Mouse (Mus musculus) midbrain, embryonic 11.5 days (tissue): ENCODE measurements around the gene Pjvk. TPM values are rescaled to one million over a fixed set of nuclear protein-coding genes. Genes with fewer than 3 reads are reported as not detected.

ENCODE experiments used
- ATAC-seq: fragments of 200-750 bp; cut with Nextera tagmentation; 2 replicates; pipeline ENCODE4 v1.8.0; 2017; ENCODE audit warnings: moderate TSS enrichment, moderate library complexity; ENCODE audit not compliant: low FRiP score
- DNase-seq: peaks from one replicate; pipeline ENCODE4 v3.0.0; 2015; ENCODE audit warnings: low spot score; ENCODE audit errors: missing footprints
- H3K27ac ChIP-seq: fragments of 300-500 bp; sonication (generic); 2 replicates; pipeline ENCODE4 v1.5.1; 2014; ENCODE audit warnings: low read depth, low read length
- H3K27me3 ChIP-seq: fragments of 300-500 bp; sonication (generic); 2 replicates; pipeline ENCODE4 v1.6.1; 2014; ENCODE audit warnings: mild to moderate bottlenecking, low read length, moderate library complexity, mixed read lengths; ENCODE audit not compliant: control insufficient read depth, insufficient read depth
- H3K36me3 ChIP-seq: fragments of 300-500 bp; sonication (generic); 2 replicates; pipeline ENCODE4 v1.6.1; 2014; ENCODE audit warnings: mild to moderate bottlenecking, low read length, moderate library complexity, mixed read lengths; ENCODE audit not compliant: control insufficient read depth, insufficient read depth
- H3K4me1 ChIP-seq: fragments of 300-500 bp; sonication (generic); 2 replicates; pipeline ENCODE4 v1.6.1; 2014; ENCODE audit warnings: low read length; ENCODE audit not compliant: control insufficient read depth, insufficient read depth
- H3K4me2 ChIP-seq: fragments of 300-500 bp; sonication (generic); 2 replicates; pipeline ENCODE4 v1.6.1; 2014; ENCODE audit warnings: mild to moderate bottlenecking, moderate library complexity
- H3K4me3 ChIP-seq: fragments of 300-500 bp; sonication (generic); 2 replicates; pipeline ENCODE4 v1.5.1; 2014; ENCODE audit warnings: low read depth, low read length
- H3K9ac ChIP-seq: fragments of 300-500 bp; sonication (generic); 2 replicates; pipeline ENCODE4 v1.6.1; 2014; ENCODE audit warnings: low read length
- H3K9me3 ChIP-seq: fragments of 300-500 bp; sonication (generic); 2 replicates; pipeline ENCODE4 v1.6.1; 2016; ENCODE audit warnings: low read length; ENCODE audit not compliant: control insufficient read depth
- whole genome bisulfite sequencing: fragments of 180-500 bp; shearing (Covaris S2); extraction: QIAGEN DNeasy Blood & Tissue Kit; methylation state at CpG from one replicate; pipeline ENCODE4 v1.1.7; 2014; 5-methylcytosine and 5-hydroxymethylcytosine counted together
- polyA plus RNA-seq: library from polyadenylated mRNA; unstranded; fragments of >200 nt; fragmentation: Nextera tagmentation; extraction: Ambion mirVana; gene quantifications from 2 replicates; pipeline ENCODE4 v1.2.1, GENCODE M21; 2014

Gene Pjvk
- polyA plus RNA-seq = 0.55 and 0.75 TPM in 2 replicates

DNA sequence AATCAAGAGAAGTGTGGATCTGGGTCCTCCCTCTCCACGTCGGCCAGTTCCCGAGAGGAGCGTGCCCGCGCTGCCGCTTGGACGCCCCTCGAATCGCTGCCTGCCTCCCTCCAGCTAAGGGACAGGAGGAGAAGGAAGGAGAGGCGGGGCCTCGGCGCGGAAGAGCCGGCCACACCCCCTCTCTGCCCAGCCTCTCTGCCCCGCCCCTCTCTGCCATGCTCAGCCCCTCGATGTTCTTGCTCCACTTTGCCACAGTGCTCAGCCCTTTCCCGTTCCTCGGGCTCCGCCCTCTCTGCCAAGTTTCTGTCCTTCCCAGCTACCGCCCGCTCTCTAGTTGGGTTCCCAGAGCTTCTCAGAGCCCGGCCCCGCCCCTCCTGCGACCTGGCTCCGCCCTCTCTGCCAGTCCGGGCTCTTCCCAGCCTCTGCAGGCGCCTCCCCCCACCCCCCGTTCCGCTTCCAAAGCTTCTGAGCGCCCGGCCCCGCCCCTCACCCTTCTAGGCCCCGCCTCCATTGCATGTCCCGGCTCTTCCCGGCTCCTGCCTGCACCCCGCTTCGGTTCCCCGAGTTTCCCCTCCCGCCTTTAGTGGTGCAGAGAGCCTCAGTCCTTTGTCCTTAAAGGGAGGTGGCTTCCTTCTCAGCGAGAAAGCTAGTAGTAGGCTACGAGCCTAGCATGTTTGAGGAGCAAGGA, at the start of gene Pjvk, which contains the start of gene Prkra:
Gene Pjvk, plus strand, starts transcription at position 594 of the 688 bp plus-strand sequence.
Gene Prkra, minus strand, starts transcription at position 133 of the 688 bp plus-strand sequence.
- Histone ChIP-seq H3K9ac (peak within 1 kb of the TSS; percentile 83), H3K4me1 (peaks cover 8% of the 10 kb centered on the region), H3K27ac (peak within 1 kb of the TSS; percentile 92), H3K9me3 (no peaks in the 10 kb centered on the region), H3K36me3 (no peaks in the 10 kb centered on the region), H3K4me2 (peak within 1 kb of the TSS; percentile 76), H3K4me3 (peak within 1 kb of the TSS; percentile 71), H3K27me3 (no peaks in the 10 kb centered on the region)
- DNase-seq (peak; percentile 100), ATAC-seq (peak; percentile 97)
- under 1% methylated on average over 41 of the region's 42 CpGs for WGBS

DNA sequence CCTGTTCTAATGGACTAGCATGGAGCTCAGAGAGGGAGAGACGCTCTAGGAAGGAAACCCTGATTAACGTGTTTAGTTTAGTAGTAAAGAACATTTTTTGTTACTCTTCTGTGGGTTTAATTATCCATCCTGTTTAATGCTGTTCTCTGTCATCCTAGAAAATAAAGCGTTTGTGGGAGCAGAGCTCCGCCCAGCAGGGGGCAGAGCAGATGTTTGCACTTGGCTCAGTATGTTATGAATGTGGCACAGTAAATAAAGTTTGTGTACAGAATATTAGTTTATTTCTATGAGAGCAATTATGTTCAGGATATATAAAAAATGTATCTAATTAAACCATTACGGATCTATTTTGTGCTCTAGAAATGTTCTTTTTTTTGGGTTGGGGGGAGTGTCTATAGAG, 49.1 kb upstream of the Pjvk start:
- Histone ChIP-seq H3K9ac (no peak overlapping the region), H3K9me3 (no peaks in the 10 kb centered on the region), H3K4me3 (no peak overlapping the region), H3K4me1 (no peaks in the 10 kb centered on the region), H3K4me2 (no peak overlapping the region), H3K27me3 (no peaks in the 10 kb centered on the region), H3K36me3 (no peaks in the 10 kb centered on the region), H3K27ac (no peak overlapping the region)
- 78% methylated on average over 5 of the region's 5 CpGs for WGBS
- DNase-seq = no peak
- ATAC-seq = no peak

DNA sequence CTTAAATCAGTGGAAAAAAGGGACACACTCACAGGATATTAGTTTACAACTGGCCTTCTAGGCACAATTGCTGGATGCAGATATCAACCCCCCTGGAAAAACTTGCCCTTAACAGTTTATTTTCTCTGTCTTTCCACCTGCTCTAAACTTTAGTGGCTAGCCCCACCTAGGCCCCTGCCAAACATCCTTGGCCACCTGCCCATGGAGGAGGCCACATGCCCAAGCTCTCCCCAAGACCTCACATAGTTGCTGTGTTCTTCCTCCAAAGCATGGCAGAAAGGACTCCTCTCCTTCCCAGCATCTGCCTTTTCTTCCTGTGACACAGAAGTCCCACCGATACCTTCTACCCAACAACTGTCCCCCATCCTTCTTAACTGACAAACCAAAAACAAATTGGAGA, 46.0 kb upstream of the Pjvk start:
- no peaks in the 10 kb centered on the region for H3K4me1 ChIP-seq
- H3K4me2 ChIP-seq = no peak overlapping the region
- WGBS = 100% methylated on average over 1 of the region's 1 CpGs
- no peak for ATAC-seq
- no peaks in the 10 kb centered on the region for H3K36me3 ChIP-seq
- no peak for DNase-seq
- H3K27ac ChIP-seq = no peak overlapping the region
- H3K9ac ChIP-seq = no peak overlapping the region
- H3K4me3 ChIP-seq = no peak overlapping the region
- H3K27me3 ChIP-seq = no peaks in the 10 kb centered on the region
- no peaks in the 10 kb centered on the region for H3K9me3 ChIP-seq

DNA sequence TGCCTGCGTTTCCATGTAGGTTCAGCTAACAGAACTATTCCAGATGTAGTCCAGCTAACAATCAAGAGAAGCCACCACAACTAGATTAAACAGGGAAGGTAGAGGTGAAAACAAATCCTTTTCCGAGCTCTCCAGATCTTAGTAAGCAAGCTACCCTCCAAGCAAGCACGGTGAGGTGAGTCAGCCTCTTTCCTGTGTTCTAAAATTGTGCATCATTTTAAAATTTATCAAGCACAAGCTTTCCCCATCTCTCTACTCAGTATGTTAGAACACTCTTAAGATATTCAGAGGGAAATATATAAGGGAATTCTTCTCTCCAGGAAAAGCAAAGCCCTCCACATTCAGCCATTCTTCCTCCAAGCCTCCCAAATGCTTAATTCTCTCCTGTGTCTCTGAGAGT, 41.6 kb upstream of the Pjvk start:
- Histone ChIP-seq H3K9ac (no peak overlapping the region), H3K9me3 (no peaks in the 10 kb centered on the region), H3K27me3 (no peaks in the 10 kb centered on the region), H3K27ac (no peak overlapping the region), H3K4me2 (no peak overlapping the region), H3K4me1 (no peaks in the 10 kb centered on the region), H3K36me3 (no peaks in the 10 kb centered on the region), H3K4me3 (no peak overlapping the region)
- WGBS = 89% methylated on average over 3 of the region's 3 CpGs
- ATAC-seq = no peak
- no peak for DNase-seq

DNA sequence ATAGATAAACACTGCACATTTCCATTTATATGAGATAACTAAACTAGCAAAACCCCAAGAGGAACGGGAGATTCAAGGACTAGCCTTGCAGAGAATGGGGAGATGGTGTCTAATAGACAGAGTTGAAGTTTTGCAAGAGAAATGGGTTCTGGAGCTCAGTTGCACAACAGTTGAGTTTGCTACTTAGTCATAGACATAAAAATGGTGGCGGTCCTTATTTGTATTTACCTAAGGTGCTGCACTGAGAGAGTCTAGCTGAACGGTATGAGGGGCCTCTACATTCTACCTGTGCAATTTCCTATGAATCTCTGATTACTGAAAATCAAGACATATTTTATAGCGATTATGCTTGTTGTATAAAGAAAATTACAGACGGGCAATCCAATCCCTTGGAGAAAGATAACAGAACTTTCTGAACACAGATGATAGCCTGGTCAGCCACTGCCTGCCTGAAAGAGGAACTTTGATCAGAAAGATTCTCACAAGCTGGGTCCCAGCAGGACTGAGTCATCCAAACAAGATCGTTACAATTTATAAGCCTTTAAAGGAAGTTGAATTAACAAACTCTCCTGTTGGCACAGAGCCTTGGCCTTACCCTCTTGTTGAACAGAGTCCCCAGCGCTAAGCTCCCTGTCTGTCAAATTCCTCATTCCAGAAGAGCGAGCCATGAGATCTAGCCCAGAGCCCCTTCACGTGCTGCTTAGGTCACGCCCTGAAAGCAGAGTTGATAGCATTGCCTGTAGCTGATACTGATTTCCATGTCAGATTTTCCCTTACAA, 37.8 kb upstream of the Pjvk start:
- Histone ChIP-seq H3K27ac (no peak overlapping the region), H3K36me3 (no peaks in the 10 kb centered on the region), H3K4me2 (no peak overlapping the region), H3K4me3 (no peak overlapping the region), H3K9me3 (no peaks in the 10 kb centered on the region), H3K27me3 (no peaks in the 10 kb centered on the region), H3K4me1 (no peaks in the 10 kb centered on the region), H3K9ac (no peak overlapping the region)
- DNase-seq (no peak), ATAC-seq (no peak)
- WGBS = 94% methylated on average over 10 of the region's 10 CpGs

DNA sequence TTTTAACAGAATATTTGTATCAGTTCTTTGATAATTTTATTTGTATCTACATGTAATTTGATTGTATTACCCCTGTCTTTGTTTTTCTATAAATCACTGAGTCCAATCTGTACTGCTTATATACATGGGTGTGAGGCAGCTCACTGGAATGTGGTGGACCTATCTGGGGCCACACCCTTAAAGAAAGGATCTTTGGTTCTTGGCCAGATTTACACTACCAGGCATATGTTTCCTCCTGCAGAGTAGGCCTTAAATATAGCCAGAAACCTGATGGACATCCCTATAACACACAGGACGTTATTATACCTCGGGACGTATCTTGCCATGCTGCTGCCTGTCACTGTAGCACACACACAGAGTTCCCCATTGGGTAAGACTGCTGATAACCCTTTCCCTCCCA, 36.3 kb upstream of the Pjvk start:
- H3K4me2 ChIP-seq = no peak overlapping the region
- DNase-seq (no peak), ATAC-seq (no peak)
- no peaks in the 10 kb centered on the region for H3K27me3 ChIP-seq
- H3K9me3 ChIP-seq = no peaks in the 10 kb centered on the region
- no peaks in the 10 kb centered on the region for H3K4me1 ChIP-seq
- WGBS = 87% methylated on average over 3 of the region's 3 CpGs
- H3K4me3 ChIP-seq = no peak overlapping the region
- no peak overlapping the region for H3K27ac ChIP-seq
- H3K9ac ChIP-seq = no peak overlapping the region
- H3K36me3 ChIP-seq = no peaks in the 10 kb centered on the region

DNA sequence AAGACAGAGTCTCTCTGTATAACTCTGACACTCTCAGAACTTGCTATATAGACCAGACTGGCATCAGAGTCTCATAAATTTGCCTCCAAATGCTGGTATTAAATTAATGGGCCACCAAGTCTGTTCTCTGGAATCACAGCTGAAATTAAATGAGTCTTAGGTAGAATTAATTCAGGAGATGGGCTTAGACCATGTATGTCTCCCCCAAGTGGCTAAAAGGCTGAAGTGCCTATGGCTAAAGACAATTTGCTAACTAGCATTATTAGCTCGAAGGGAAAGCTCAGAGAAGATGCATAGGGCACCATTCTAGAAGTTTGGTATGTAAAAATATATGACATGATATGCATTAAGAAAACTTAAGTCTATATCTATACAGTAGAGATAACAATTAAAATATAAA, 30.2 kb upstream of the Pjvk start:
- Histone ChIP-seq H3K9me3 (no peaks in the 10 kb centered on the region), H3K4me2 (no peak overlapping the region), H3K9ac (no peak overlapping the region), H3K27me3 (no peaks in the 10 kb centered on the region), H3K4me1 (no peaks in the 10 kb centered on the region), H3K4me3 (no peak overlapping the region), H3K36me3 (peaks cover 2% of the 10 kb centered on the region; the same call in 1 of the 2 replicates), H3K27ac (no peak overlapping the region)
- ATAC-seq (peak; percentile 48; the same call in 1 of the 2 replicates), DNase-seq (peak; percentile 90)
- 56% methylated on average over 1 of the region's 1 CpGs for WGBS

DNA sequence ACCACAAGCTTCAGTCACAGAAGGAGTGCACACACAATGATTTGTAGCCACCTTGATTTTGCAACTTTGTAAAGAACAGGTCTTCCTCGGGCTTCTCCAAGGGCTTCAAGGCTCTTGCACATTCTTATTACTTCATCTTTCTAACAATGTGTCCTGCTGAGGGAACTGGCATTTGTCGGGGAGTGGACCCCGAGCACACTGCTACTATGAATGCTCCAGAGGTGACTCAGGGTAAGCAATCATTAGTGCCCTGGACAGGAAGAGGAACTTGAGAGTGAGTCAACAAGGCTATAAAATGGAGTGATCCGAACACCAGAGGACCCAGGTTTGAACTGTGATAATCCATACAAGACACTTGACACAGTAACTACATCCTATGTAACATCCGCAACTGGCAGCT, 28.1 kb upstream of the Pjvk start:
- H3K4me1 ChIP-seq = no peaks in the 10 kb centered on the region
- no peak for DNase-seq
- no peak overlapping the region for H3K4me2 ChIP-seq
- H3K4me3 ChIP-seq = no peak overlapping the region
- H3K9ac ChIP-seq = no peak overlapping the region
- H3K27me3 ChIP-seq = no peaks in the 10 kb centered on the region
- H3K27ac ChIP-seq = no peak overlapping the region
- ATAC-seq = no peak
- H3K9me3 ChIP-seq = no peaks in the 10 kb centered on the region
- 89% methylated on average over 5 of the region's 5 CpGs for WGBS
- H3K36me3 ChIP-seq = peaks cover 11% of the 10 kb centered on the region; the same call in 1 of the 2 replicates

DNA sequence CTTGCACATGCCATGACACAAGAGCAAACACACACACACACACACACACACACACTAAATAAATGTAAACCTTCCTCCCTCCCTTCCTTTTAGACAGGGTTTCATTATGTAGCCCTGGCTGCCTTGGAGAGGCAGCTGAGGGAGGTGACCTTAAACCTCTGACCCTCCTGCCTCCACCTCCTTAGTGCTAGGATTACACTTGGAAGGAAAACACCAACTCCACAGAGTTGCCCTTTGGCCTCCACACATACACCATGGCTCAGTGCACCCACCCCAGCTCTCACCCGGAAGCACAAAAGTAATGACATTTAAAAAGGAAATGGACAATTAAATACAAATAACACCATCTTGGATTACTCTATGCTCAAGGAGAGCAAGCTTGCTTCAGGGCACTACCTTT, 26.6 kb upstream of the Pjvk start:
- no peaks in the 10 kb centered on the region for H3K4me1 ChIP-seq
- no peak overlapping the region for H3K4me2 ChIP-seq
- H3K4me3 ChIP-seq = no peak overlapping the region
- peaks cover 20% of the 10 kb centered on the region for H3K36me3 ChIP-seq
- 81% methylated on average over 1 of the region's 1 CpGs for WGBS
- H3K9ac ChIP-seq = no peak overlapping the region
- ATAC-seq = no peak
- DNase-seq = no peak
- no peak overlapping the region for H3K27ac ChIP-seq
- H3K27me3 ChIP-seq = no peaks in the 10 kb centered on the region
- peaks cover 3% of the 10 kb centered on the region; the same call in 1 of the 2 replicates for H3K9me3 ChIP-seq
